Mouse (Mus musculus) lung, embryonic 14.5 days (tissue): ENCODE results near the gene Rab11fip3. TPM values are rescaled to one million over a fixed set of nuclear protein-coding genes. Genes with fewer than 3 reads are reported as not detected.

ENCODE experiments used
- ATAC-seq: fragments of 200-750 bp; cut with Nextera tagmentation; 2 replicates; pipeline ENCODE4 v1.8.0; 2017; ENCODE audit warnings: mild to moderate bottlenecking, moderate TSS enrichment, moderate library complexity; ENCODE audit not compliant: insufficient read depth
- DNase-seq: peaks from one replicate; pipeline ENCODE4 v3.0.0-alpha.2; 2015
- H3K27ac ChIP-seq: fragments of 300-500 bp; sonication (generic); 2 replicates; pipeline ENCODE4 v1.5.1; 2014; ENCODE audit warnings: low read depth, mild to moderate bottlenecking, moderate library complexity
- H3K27me3 ChIP-seq: fragments of 300-500 bp; sonication (generic); 2 replicates; pipeline ENCODE4 v1.6.1; 2014; ENCODE audit warnings: low read length, control low read depth; ENCODE audit not compliant: insufficient read depth
- H3K36me3 ChIP-seq: fragments of 300-500 bp; sonication (generic); 2 replicates; pipeline ENCODE4 v1.6.1; 2014; ENCODE audit warnings: control low read depth; ENCODE audit not compliant: insufficient read depth
- H3K4me1 ChIP-seq: fragments of 300-500 bp; sonication (generic); 2 replicates; pipeline ENCODE4 v1.6.1; 2014; ENCODE audit warnings: antibody characterized with exemption, control low read depth; ENCODE audit not compliant: insufficient read depth
- H3K4me2 ChIP-seq: fragments of 300-500 bp; sonication (generic); 2 replicates; pipeline ENCODE4 v1.6.1; 2014; ENCODE audit warnings: mild to moderate bottlenecking
- H3K4me3 ChIP-seq: fragments of 300-500 bp; sonication (generic); 2 replicates; pipeline ENCODE4 v1.5.1; 2014; ENCODE audit warnings: low read depth, low read length
- H3K9ac ChIP-seq: fragments of 300-500 bp; sonication (generic); 2 replicates; pipeline ENCODE4 v1.6.1; 2014
- H3K9me3 ChIP-seq: fragments of 300-500 bp; sonication (generic); 2 replicates; pipeline ENCODE4 v1.6.1; 2016; ENCODE audit warnings: low read depth, low read length, control low read depth
- CTCF ChIP-seq: IDR thresholded peaks from 2 replicates; pipeline ENCODE4 v1.5.1; 2016; ENCODE audit warnings: antibody characterized with exemption, low read depth
- WGBS: fragments of 180-500 bp; shearing (Covaris S2); extraction: QIAGEN DNeasy Blood & Tissue Kit; methylation state at CpG from one replicate; pipeline ENCODE4 v1.1.7; 2014; 5-methylcytosine and 5-hydroxymethylcytosine counted together
- polyA plus RNA-seq: library from polyadenylated mRNA; unstranded; fragments of >200 nt; fragmentation: Nextera tagmentation; extraction: Ambion mirVana; gene quantifications from 2 replicates; pipeline ENCODE4 v1.2.1, GENCODE M21; 2014

Gene Rab11fip3
- polyA plus RNA-seq, 1 experiment from 2014 or later, result 15.3 TPM

DNA sequence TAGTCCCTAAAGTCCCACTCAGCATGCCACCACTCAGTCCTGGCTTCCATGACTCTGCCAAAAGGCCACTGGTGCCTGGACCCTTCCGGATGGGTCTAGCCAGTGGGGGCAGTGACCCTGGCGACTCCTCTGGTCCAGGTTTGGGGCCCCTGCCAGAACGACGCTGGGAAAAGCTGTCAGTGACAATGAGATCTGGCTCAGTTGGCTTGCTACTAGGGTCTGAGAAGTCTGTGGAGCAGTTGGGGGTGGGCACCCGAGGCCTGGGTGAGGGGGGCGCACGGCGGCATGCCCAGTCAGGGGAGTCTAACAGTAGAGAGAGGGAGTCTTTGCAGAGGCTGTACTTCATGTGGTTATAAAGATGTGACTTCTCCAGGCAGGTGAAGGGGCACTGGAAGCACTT lies 121.3 kb downstream of the Rab11fip3 start:
- H3K4me3 ChIP-seq, result no peak overlapping the region
- H3K9me3 ChIP-seq, result no peaks in the 10 kb centered on the region
- no peak overlapping the region for H3K4me2 ChIP-seq
- no peak for ATAC-seq
- TF ChIP-seq CTCF, result no peak
- H3K27ac ChIP-seq, result no peak overlapping the region
- no peak overlapping the region for H3K9ac ChIP-seq
- no peaks in the 10 kb centered on the region for H3K36me3 ChIP-seq
- no peak for DNase-seq
- peaks cover 33% of the 10 kb centered on the region for H3K27me3 ChIP-seq
- H3K4me1 ChIP-seq, result no peaks in the 10 kb centered on the region
- WGBS, result 76% methylated on average over 8 of the region's 8 CpGs

DNA sequence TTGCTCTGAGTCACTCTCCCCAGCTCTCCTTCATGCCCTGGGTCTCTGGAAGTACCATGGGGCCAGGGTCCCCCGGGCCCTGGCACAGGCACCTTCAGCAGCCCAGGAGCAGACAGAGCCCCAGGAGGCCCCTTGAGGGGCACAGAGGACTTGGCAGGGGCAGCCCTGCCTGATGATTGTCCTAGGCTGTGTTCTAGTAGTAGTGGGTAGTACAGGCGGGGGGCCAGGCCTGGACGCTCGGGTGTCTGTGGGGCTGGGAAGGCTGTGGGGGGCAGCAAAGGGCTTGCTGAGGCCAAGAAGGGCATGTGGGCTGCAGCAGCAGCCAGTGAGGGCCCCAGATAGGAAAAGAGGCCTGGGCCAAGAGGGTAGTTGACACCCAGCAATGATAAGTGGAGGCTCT lies 121.8 kb downstream of the Rab11fip3 start:
- WGBS, result 87% methylated on average over 4 of the region's 4 CpGs
- H3K9ac ChIP-seq, result no peak overlapping the region; the same call in 1 of the 2 replicates

DNA sequence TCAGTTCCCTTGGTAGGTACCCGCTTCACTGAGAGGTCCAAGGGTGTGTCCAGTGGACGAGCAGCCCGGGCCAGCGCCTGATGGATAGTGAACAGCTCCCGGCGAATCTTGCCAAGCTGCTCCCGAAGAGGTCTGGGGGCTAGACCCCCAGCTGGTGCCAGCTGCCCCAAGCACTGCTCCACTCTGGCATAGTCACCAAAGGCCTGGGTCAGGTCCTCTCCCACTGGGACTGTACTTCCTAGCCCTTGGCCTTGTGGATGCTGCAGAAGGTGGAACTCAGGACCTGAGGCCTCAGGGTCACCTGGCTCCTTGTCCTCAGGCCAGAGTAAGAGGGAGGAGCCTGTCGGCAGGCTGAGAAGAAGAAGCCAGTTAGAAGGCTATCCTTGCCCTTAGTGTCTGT lies 122.5 kb downstream of the Rab11fip3 start:
- Histone ChIP-seq H3K9ac (no peak overlapping the region; the same call in 1 of the 2 replicates), H3K4me3 (no peak overlapping the region), H3K4me2 (no peak overlapping the region), H3K9me3 (no peaks in the 10 kb centered on the region), H3K27ac (no peak overlapping the region), H3K4me1 (no peaks in the 10 kb centered on the region), H3K27me3 (peaks cover 22% of the 10 kb centered on the region), H3K36me3 (no peaks in the 10 kb centered on the region)
- DNase-seq, result no peak
- ATAC-seq, result no peak
- TF ChIP-seq CTCF, result no peak
- WGBS, result 79% methylated on average over 8 of the region's 8 CpGs

More for the DNA sequence above, 121.8 kb downstream of the Rab11fip3 start:
- TF ChIP-seq CTCF, result no peak
- H3K4me1 ChIP-seq, result no peaks in the 10 kb centered on the region
- DNase-seq (no peak), ATAC-seq (no peak)
- peaks cover 29% of the 10 kb centered on the region for H3K27me3 ChIP-seq
- H3K9me3 ChIP-seq, result no peaks in the 10 kb centered on the region
- H3K36me3 ChIP-seq, result no peaks in the 10 kb centered on the region
- no peak overlapping the region for H3K4me3 ChIP-seq
- no peak overlapping the region for H3K4me2 ChIP-seq
- H3K27ac ChIP-seq, result no peak overlapping the region

DNA sequence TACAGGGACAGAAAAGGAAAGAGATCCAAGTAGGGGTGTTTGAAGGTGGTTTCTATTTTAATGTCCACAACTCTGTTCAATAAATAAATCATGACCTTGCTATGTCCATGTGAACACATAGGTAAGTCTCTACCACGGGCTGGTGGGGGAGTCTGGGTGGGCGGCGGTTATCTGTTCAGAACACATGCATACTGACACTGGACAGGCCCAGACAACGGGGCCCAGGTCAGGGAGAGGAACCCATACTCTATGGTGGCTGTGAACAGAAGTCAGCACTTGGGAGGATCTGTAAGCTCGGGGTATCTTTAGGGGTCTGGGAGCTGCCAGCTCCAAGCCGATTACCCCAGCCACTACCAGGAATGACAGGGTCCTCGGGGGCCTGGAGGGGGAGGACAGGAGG lies 123.0 kb downstream of the Rab11fip3 start:
- Histone ChIP-seq H3K4me1 (no peaks in the 10 kb centered on the region), H3K36me3 (no peaks in the 10 kb centered on the region), H3K27me3 (peaks cover 16% of the 10 kb centered on the region), H3K4me3 (no peak overlapping the region), H3K9me3 (no peaks in the 10 kb centered on the region), H3K9ac (no peak overlapping the region; the same call in 1 of the 2 replicates), H3K27ac (no peak overlapping the region), H3K4me2 (no peak overlapping the region)
- WGBS, result 69% methylated on average over 7 of the region's 7 CpGs
- ATAC-seq (no peak), DNase-seq (no peak)
- no peak for TF ChIP-seq CTCF

DNA sequence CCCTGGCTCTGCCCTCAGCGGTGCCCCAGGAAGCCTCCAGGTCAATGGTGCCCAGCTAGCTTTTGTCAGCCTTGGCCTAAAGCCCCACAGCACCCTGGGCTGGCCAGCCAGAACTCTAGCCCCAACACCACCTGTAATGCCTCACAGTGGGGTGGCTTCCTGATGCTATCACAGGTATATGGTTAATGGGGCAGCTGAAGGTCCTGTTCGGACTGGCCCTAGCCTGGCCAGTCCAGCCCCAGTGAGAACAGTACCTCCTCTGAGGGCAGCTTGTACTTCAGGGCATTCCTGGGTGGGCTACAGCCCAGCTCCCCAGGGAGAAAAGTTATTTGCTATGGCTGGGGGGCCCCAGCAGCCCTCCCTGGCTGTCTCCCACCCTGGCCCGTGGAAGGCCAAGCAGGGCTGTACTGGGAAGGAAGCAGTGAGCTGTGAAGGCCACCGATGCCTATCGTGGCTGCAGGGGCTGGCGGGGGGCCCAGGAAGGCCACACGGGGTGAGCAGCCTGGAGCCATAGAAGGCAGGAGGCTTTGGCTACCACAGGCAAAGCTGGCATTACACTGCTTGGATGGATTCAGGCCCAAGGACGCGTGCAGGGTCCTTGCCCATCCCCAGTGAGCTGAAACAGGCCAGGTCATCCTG lies 123.7 kb downstream of the Rab11fip3 start:
- H3K4me3 ChIP-seq, result no peak overlapping the region
- DNase-seq (no peak), ATAC-seq (no peak)
- no peak overlapping the region for H3K4me2 ChIP-seq
- WGBS, result 63% methylated on average over 9 of the region's 9 CpGs
- H3K27ac ChIP-seq, result no peak overlapping the region
- no peak overlapping the region for H3K9ac ChIP-seq
- no peaks in the 10 kb centered on the region for H3K36me3 ChIP-seq
- H3K9me3 ChIP-seq, result no peaks in the 10 kb centered on the region
- no peaks in the 10 kb centered on the region; the same call in 1 of the 2 replicates for H3K4me1 ChIP-seq
- peaks cover 9% of the 10 kb centered on the region for H3K27me3 ChIP-seq
- TF ChIP-seq CTCF, result no peak

DNA sequence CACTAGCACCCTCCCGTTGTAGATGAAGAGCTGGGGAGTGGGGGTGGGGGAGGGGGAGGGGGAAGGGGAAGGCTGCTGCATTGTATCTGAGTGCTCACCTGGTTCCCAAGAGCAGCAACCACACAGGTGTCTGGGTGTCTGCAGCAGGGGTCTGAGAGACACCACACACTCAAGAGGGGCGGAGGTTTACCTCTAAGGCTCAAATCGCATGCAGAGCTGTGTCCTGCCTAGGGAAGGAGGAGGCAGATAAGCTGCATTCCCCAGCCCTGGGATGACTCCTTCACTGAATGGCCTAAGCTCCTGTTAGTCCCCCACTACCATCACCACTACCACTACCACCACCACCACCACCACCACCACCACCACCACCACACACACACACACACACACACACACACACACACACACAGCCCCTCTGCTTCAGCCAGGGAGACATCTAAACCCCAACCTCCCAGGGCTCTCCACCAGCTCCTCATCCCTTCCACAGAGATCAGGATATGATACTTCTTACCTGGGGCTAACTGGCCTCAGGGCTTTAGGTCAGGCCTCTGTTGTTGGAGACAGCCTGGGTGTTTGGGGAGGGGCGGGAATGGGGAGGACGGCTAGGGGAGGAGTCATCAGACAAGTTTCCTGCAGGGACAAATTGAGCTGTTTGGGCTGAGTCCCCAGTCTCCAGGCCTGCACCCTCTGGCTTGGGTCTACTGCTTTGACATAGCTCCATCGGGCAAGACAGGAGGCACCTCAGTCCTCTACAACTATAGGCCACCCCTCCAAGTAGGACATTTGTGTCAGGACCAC lies 124.8 kb downstream of the Rab11fip3 start, which contains the start of the genes Pigq and Nhlrc4:
Gene Pigq, minus strand, starts transcription at position 571 of the 798 bp plus-strand sequence.
Gene Nhlrc4, minus strand, starts transcription at position 596 of the 798 bp plus-strand sequence.
- H3K4me1 ChIP-seq, result no peaks in the 10 kb centered on the region; the same call in 1 of the 2 replicates
- H3K9me3 ChIP-seq, result no peaks in the 10 kb centered on the region
- DNase-seq (no peak), ATAC-seq (no peak)
- no peak within 1 kb of the TSS for H3K27ac ChIP-seq
- no peak for TF ChIP-seq CTCF
- no peaks in the 10 kb centered on the region for H3K36me3 ChIP-seq
- WGBS, result 52% methylated on average over 6 of the region's 6 CpGs
- H3K9ac ChIP-seq, result 0 out of 2 replicates have a peak within 1 kb of the TSS, but pooled peaks have one; percentile 20
- no peaks in the 10 kb centered on the region for H3K27me3 ChIP-seq
- H3K4me3 ChIP-seq, result no peak within 1 kb of the TSS
- no peak within 1 kb of the TSS for H3K4me2 ChIP-seq

DNA sequence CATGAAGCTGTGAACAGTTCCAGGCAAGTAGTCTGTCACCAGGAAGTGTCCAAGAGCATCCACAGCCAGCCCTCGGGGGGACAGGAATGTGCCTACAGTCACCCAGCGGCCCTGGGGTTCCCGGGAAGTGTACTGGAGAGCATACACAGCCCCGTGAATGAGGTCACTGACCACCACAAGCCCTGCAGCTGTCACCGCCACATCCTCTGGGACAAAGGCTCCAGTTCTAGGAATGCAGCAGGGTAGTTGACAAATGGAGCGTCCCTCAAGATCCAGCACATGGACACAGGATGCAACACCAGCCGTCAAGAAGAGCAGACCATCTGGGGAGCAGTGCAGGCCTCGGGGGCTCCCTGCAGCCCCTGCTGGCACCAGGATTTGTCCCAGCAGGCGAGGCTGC lies 125.6 kb downstream of the Rab11fip3 start:
- no peaks in the 10 kb centered on the region for H3K27me3 ChIP-seq
- no peak overlapping the region for H3K27ac ChIP-seq
- 65% methylated on average over 9 of the region's 9 CpGs for WGBS

More for the DNA sequence above, 125.6 kb downstream of the Rab11fip3 start:
- H3K4me2 ChIP-seq, result no peak overlapping the region
- H3K9me3 ChIP-seq, result no peaks in the 10 kb centered on the region
- no peak for TF ChIP-seq CTCF
- H3K4me1 ChIP-seq, result no peaks in the 10 kb centered on the region; the same call in 1 of the 2 replicates
- H3K9ac ChIP-seq, result 0 out of 2 replicates have a peak overlapping the region, but pooled peaks have one; percentile 20
- DNase-seq (no peak), ATAC-seq (no peak)
- H3K36me3 ChIP-seq, result peaks cover 4% of the 10 kb centered on the region
- no peak overlapping the region for H3K4me3 ChIP-seq
